Mouse (Mus musculus) layer of hippocampus, postnatal 36 days (tissue): ENCODE measurements around the gene Vwa2. TPM values are rescaled to one million over a fixed set of nuclear protein-coding genes. Genes with fewer than 3 reads are reported as not detected.

ENCODE experiments used
- DNase-seq, 2 experiments: peaks; one replicate each; pipeline ENCODE4 v3.0.0; 2022
- total RNA-seq, 2 experiments: library from RNA; stranded (reverse); gene quantifications; 2 replicates each; pipeline ENCODE4 v1.2.3; 2021

The Vwa2 gene
- not detected for total RNA-seq

GRCm38 (mm10) chr19:56873816-56874600 lies at the start of gene Vwa2:
TSS of gene Vwa2 (plus strand) at chr19:56874249.
- no peak for DNase-seq

GRCm38 (mm10) chr19:56826047-56826631 lies 47.9 kb upstream of the Vwa2 start, which contains the start of gene Tdrd1:
TSS of gene Tdrd1 (plus strand) at chr19:56826209.
- DNase-seq = no peak

- no peak for DNase-seq
Observed at GRCm38 (mm10) chr19:56828305-56828704, 45.7 kb upstream of the Vwa2 start.

- no peak for DNase-seq
Observed at GRCm38 (mm10) chr19:56829267-56829666, 44.8 kb upstream of the Vwa2 start.

GRCm38 (mm10) chr19:56830163-56830562 lies 43.9 kb upstream of the Vwa2 start:
- DNase-seq = no peak

- DNase-seq = no peak
Observed at GRCm38 (mm10) chr19:56835340-56835739, 38.7 kb upstream of the Vwa2 start.

GRCm38 (mm10) chr19:56838942-56839706 lies 34.9 kb upstream of the Vwa2 start:
- no peak for DNase-seq

GRCm38 (mm10) chr19:56842974-56843373 lies 31.1 kb upstream of the Vwa2 start:
- no peak for DNase-seq

GRCm38 (mm10) chr19:56852590-56852989 lies 21.5 kb upstream of the Vwa2 start:
- no peak for DNase-seq

- no peak for DNase-seq
Observed at GRCm38 (mm10) chr19:56856455-56856854, 17.6 kb upstream of the Vwa2 start.

GRCm38 (mm10) chr19:56867701-56868100 lies 6.3 kb upstream of the Vwa2 start:
- DNase-seq = no peak

GRCm38 (mm10) chr19:56874601-56875315 lies 709 bp downstream of the Vwa2 start:
- DNase-seq = no peak

- DNase-seq = no peak
Observed at GRCm38 (mm10) chr19:56877364-56877763, 3.3 kb downstream of the Vwa2 start.

GRCm38 (mm10) chr19:56887879-56888278 lies 13.8 kb downstream of the Vwa2 start:
- DNase-seq = no peak

GRCm38 (mm10) chr19:56888654-56889053 lies 14.6 kb downstream of the Vwa2 start:
- no peak for DNase-seq

- DNase-seq = no peak
Observed at GRCm38 (mm10) chr19:56891438-56891837, 17.4 kb downstream of the Vwa2 start.

GRCm38 (mm10) chr19:56892586-56892985 lies 18.5 kb downstream of the Vwa2 start:
- DNase-seq = no peak

- no peak for DNase-seq
Observed at GRCm38 (mm10) chr19:56893326-56893725, 19.3 kb downstream of the Vwa2 start.

GRCm38 (mm10) chr19:56897654-56898053 lies 23.6 kb downstream of the Vwa2 start:
- no peak for DNase-seq

- no peak for DNase-seq
Observed at GRCm38 (mm10) chr19:56904095-56904494, 30.0 kb downstream of the Vwa2 start.

- no peak for DNase-seq
Observed at GRCm38 (mm10) chr19:56905395-56905794, 31.3 kb downstream of the Vwa2 start.

GRCm38 (mm10) chr19:56907850-56908249 lies 33.8 kb downstream of the Vwa2 start:
- DNase-seq = no peak
